Mouse (Mus musculus) olfactory bulb, adult 2 months (tissue): ENCODE measurements around the gene Nudt13.

Source experiments
- CTCF ChIP-seq: fragments of 200-500 bp; IDR thresholded peaks from 2 replicates; pipeline ENCODE4 v1.5.1; 2012; ENCODE audit warnings: low read depth, mild to moderate bottlenecking, low read length, moderate library complexity; ENCODE audit not compliant: insufficient read depth
- POLR2A ChIP-seq: fragments of 200-500 bp; IDR thresholded peaks from 2 replicates; pipeline ENCODE4 v1.6.1; 2012; ENCODE audit warnings: mild to moderate bottlenecking, low read depth, low read length, moderate library complexity; ENCODE audit not compliant: insufficient read depth

DNA sequence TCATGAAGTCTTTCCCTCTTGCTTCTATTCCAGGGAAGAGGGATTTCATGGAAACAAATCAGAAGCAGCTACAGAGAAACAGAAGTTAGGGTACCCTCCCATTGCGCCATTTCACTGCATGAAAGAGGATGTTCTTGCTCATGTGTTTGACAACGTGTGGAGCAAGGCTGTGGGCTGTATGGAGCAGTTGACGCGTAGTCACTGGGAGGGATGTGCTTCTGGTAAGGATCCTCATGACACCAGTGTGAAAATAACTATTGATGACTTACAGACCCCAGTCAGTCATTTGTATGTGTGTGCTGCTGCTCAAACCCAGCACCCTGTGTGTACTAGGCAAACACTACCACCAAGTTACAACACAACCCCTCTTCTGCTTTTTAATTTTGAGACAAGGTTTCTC, 68.7 kb downstream of the Nudt13 start:
- TF ChIP-seq CTCF (no peak), POLR2A (no peak)
